Mouse (Mus musculus) cortical plate, adult 2 months (tissue): ENCODE measurements at regions not wholly inside any gene's neighbourhood (a gene's known extent, or its start where the extent isn't known, plus 50 kb on each side); places are given as distances from the start of the nearest gene placed in this dataset.

Experiments used
- CTCF ChIP-seq: fragments of 200-500 bp; IDR thresholded peaks from 2 replicates; pipeline ENCODE4 v1.5.1; 2011; ENCODE audit warnings: mild to moderate bottlenecking, control low read depth, low read length; ENCODE audit not compliant: insufficient read depth; ENCODE audit errors: extremely low read depth
- POLR2A ChIP-seq: fragments of 200-500 bp; IDR thresholded peaks from 2 replicates; pipeline ENCODE4 v1.6.1; 2011; ENCODE audit warnings: mild to moderate bottlenecking, low read length, control low read depth; ENCODE audit not compliant: insufficient read depth; ENCODE audit errors: extremely low read depth

DNA sequence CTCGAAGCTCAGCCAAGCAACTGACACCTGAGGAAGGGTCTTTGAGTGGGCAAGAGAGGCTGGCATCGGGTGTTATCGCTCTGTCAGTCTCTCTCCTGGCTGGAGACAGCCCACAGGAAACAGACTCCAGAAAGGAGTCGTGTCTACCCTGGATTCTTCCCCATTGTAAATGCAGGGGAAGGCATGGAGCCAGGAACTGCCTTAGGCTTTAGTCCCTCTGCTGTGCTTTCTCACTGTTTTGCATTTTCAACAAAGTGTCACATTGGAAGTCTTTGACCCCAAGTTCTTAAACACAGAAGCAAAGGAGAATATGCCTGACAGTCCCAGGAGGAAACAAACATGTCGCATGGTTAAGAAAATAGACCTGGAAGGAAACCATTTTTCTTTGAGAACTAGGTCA is 480.4 kb upstream of the Atp11b start:
- TF ChIP-seq POLR2A (no peak), CTCF (no peak)
